Mouse (Mus musculus) adrenal gland, postnatal 25 days (tissue): ENCODE measurements at regions not wholly inside any gene's neighbourhood (a gene's known extent, or its start where the extent isn't known, plus 50 kb on each side); places are given as distances from the start of the nearest gene placed in this dataset.

ENCODE experiments used
- DNase-seq: peaks from one replicate; pipeline ENCODE4 v3.0.0; 2021; ENCODE audit warnings: mixed read lengths

- no peak for DNase-seq
Measured at GRCm38 (mm10) chr9:52234775-52235174, 66.4 kb upstream of the Zc3h12c start.

GRCm38 (mm10) chr9:52229589-52229988 lies 61.2 kb upstream of the Zc3h12c start:
- no peak for DNase-seq

GRCm38 (mm10) chr9:52225646-52226045 lies 57.3 kb upstream of the Zc3h12c start:
- no peak for DNase-seq

DNA sequence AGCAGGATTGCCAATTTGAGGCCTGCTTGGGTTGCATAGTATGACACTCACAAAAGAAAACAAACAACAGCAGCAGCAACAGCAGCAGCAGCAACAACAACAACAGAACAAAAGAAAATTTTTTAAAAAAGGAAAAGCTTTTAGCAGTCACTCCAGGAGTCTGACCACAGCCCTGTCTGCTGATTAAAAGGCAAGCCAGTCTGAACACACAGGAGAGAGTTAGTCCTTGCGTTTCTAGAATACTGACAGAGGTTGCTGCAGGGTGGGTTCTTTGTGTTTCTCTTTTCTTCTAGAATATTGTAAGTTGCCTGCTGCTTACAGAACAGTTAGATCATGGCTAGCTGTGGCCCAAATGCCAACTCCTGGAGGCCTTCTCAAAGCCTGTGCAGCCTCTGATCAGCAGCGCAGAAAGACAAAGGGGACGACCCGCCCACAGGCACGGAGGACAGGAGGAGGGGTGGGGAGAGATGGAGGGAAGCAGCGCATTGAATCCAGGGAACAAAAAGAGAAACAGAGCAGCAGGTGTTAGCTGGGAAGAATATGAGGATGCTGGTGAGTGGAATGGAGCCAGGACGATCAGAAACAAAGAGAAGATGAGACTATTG lies 55.2 kb upstream of the Zc3h12c start:
- DNase-seq: no peak
